Mouse (Mus musculus) layer of hippocampus, adult 8-10 months (tissue): ENCODE results near the gene Lmtk3. TPM values are rescaled to one million over a fixed set of nuclear protein-coding genes. Genes with fewer than 3 reads are reported as not detected.
A peak's percentile ranks its signal among the peaks of the same experiment; 100 is the strongest.

Experiments
- DNase-seq, 2 experiments: peaks; one replicate each; pipeline ENCODE4 v3.0.0; 2022; ENCODE audit warnings: low spot score in 2 of 2
- total RNA-seq, 4 experiments: library from RNA; stranded (reverse); gene quantifications; 2 replicates each; pipeline ENCODE4 v1.2.4; 2022

Lmtk3 gene
- total RNA-seq, 4 experiments from 2014 or later, result 251 to 313 (median 283) TPM

- no peak for DNase-seq
These were observed 22.4 kb downstream of the Lmtk3 start for GRCm38 (mm10) chr7:45805941-45806340.

GRCm38 (mm10) chr7:45808471-45808870 lies 24.9 kb downstream of the Lmtk3 start:
- no peak for DNase-seq

GRCm38 (mm10) chr7:45809276-45810075 lies 25.9 kb downstream of the Lmtk3 start:
- no peak for DNase-seq

- DNase-seq, result no peak
These were observed 29.4 kb downstream of the Lmtk3 start for GRCm38 (mm10) chr7:45812921-45813320.

GRCm38 (mm10) chr7:45813787-45814779 lies 30.5 kb downstream of the Lmtk3 start, which contains the start of gene Cyth2:
Gene Cyth2 (minus strand): TSS chr7:45814581.
- DNase-seq, result peak; percentile 99 to 100

GRCm38 (mm10) chr7:45814841-45815240 lies 31.3 kb downstream of the Lmtk3 start:
- no peak for DNase-seq

GRCm38 (mm10) chr7:45815323-45815983 lies 31.9 kb downstream of the Lmtk3 start:
- no peak for DNase-seq

- DNase-seq, result no peak
These were observed 32.4 kb downstream of the Lmtk3 start for GRCm38 (mm10) chr7:45815984-45816351.

- no peak for DNase-seq
These were observed 36.3 kb downstream of the Lmtk3 start for GRCm38 (mm10) chr7:45819843-45820242.

GRCm38 (mm10) chr7:45820913-45821312 lies 37.4 kb downstream of the Lmtk3 start:
- no peak for DNase-seq

GRCm38 (mm10) chr7:45824598-45824997 lies 41.1 kb downstream of the Lmtk3 start, which contains the start of gene Kcnj14:
Gene Kcnj14 (minus strand): TSS chr7:45824782.
- DNase-seq, result no peak

GRCm38 (mm10) chr7:45826631-45827030 lies 43.1 kb downstream of the Lmtk3 start:
- DNase-seq, result no peak

- DNase-seq, result peak; percentile 85 to 87
These were observed 47.0 kb downstream of the Lmtk3 start, which contains the start of gene Grwd1 for GRCm38 (mm10) chr7:45830427-45831127. Gene Grwd1 (minus strand): TSS chr7:45830944.

- no peak for DNase-seq
These were observed 47.6 kb downstream of the Lmtk3 start for GRCm38 (mm10) chr7:45831128-45831525.

- no peak for DNase-seq
These were observed 48.9 kb downstream of the Lmtk3 start for GRCm38 (mm10) chr7:45832428-45832827.

- DNase-seq, result no peak
These were observed 49.7 kb downstream of the Lmtk3 start for GRCm38 (mm10) chr7:45833148-45833790.

- no peak for DNase-seq
These were observed 50.4 kb downstream of the Lmtk3 start for GRCm38 (mm10) chr7:45833924-45834323.

- no peak for DNase-seq
These were observed 59.6 kb downstream of the Lmtk3 start for GRCm38 (mm10) chr7:45842950-45843744.

- DNase-seq, result no peak
These were observed 65.0 kb downstream of the Lmtk3 start for GRCm38 (mm10) chr7:45848447-45849027.
